Mouse (Mus musculus) kidney, postnatal 0 days (tissue): ENCODE measurements around the gene Adgrl3. TPM values are rescaled to one million over a fixed set of nuclear protein-coding genes. Genes with fewer than 3 reads are reported as not detected.
A peak's percentile ranks its signal among the peaks of the same experiment; 100 is the strongest.

Experiments used
- ATAC-seq: fragments of 200-750 bp; cut with Nextera tagmentation; replicated peaks from 2 replicates; pipeline ENCODE4 v1.8.0; 2017; ENCODE audit warnings: low read depth, moderate number of reproducible peaks, moderate TSS enrichment, moderate library complexity; ENCODE audit not compliant: low FRiP score
- DNase-seq: peaks from one replicate; pipeline ENCODE4 v3.0.0-alpha.2; 2016; ENCODE audit warnings: low spot score
- H3K27ac ChIP-seq: fragments of 300-500 bp; sonication (generic); 2 replicates; pipeline ENCODE4 v1.5.1; 2014; ENCODE audit warnings: mild to moderate bottlenecking
- H3K27me3 ChIP-seq: fragments of 300-500 bp; sonication (generic); 2 replicates; pipeline ENCODE4 v1.6.1; 2014; ENCODE audit warnings: low read length, mixed read lengths; ENCODE audit not compliant: insufficient read depth
- H3K36me3 ChIP-seq: fragments of 300-500 bp; sonication (generic); 2 replicates; pipeline ENCODE4 v1.6.1; 2014; ENCODE audit warnings: low read length, mixed read lengths; ENCODE audit not compliant: insufficient read depth
- H3K4me1 ChIP-seq: fragments of 300-500 bp; sonication (generic); replicated peaks from 2 replicates; pipeline ENCODE4 v1.6.1; 2014; ENCODE audit warnings: antibody characterized with exemption, low read length, mixed read lengths; ENCODE audit not compliant: insufficient read depth
- H3K4me2 ChIP-seq: fragments of 300-500 bp; sonication (generic); 2 replicates; pipeline ENCODE4 v1.6.1; 2014; ENCODE audit warnings: mild to moderate bottlenecking, low read length, moderate library complexity, mixed read lengths
- H3K4me3 ChIP-seq: fragments of 300-500 bp; sonication (generic); replicated peaks from 2 replicates; pipeline ENCODE4 v1.5.1; 2014; ENCODE audit warnings: low read depth, low read length
- H3K9ac ChIP-seq: fragments of 300-500 bp; sonication (generic); 2 replicates; pipeline ENCODE4 v1.6.1; 2014; ENCODE audit warnings: low read depth, low read length
- H3K9me3 ChIP-seq: fragments of 300-500 bp; sonication (generic); replicated peaks from 2 replicates; pipeline ENCODE4 v1.6.1; 2016; ENCODE audit warnings: low read length, inconsistent platforms, mixed read lengths
- CTCF ChIP-seq: IDR thresholded peaks from 2 replicates; pipeline ENCODE4 v1.5.1; 2016; ENCODE audit warnings: antibody characterized with exemption, low read depth, mild to moderate bottlenecking, moderate library complexity
- WGBS: fragments of 180-500 bp; shearing (Covaris S2); extraction: QIAGEN DNeasy Blood & Tissue Kit; methylation state at CpG from one replicate; pipeline ENCODE4 v1.1.7; 2014; 5-methylcytosine and 5-hydroxymethylcytosine counted together
- microRNA-seq: library from miRNA; unstranded; fragments of <30 nt; microRNA quantifications from one replicate; pipeline ENCODE4, GENCODE M21; 2016
- polyA plus RNA-seq: library from polyadenylated mRNA; unstranded; fragments of >200 nt; fragmentation: Nextera tagmentation; extraction: Ambion mirVana; gene quantifications from 2 replicates; pipeline ENCODE4 v1.2.1, GENCODE M21; 2015

The Adgrl3 gene
- polyA plus RNA-seq, 1 experiment from 2014 or later, result 8.8 TPM

DNA sequence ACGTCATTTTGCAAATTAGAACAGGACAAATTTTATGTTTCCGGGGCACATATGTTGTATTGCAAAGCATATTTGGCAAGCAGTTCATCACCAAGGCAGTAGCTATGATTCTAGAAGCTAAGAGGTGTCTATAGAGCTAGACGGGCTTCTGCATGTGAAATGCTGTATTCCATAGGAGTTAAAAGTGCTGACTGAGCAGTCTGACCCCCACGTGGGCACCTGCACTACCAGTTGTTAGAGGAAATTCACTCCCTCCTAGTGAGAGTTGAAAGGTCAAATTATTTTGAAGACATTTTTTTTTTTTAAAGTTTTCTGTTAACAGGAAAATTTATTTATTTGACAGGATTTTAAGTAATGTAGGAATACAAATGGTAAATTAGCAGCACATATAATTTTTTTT lies 776.2 kb downstream of the Adgrl3 start:
- H3K9me3 ChIP-seq, result no peaks in the 10 kb centered on the region
- no peak for TF ChIP-seq CTCF
- H3K9ac ChIP-seq, result no peak overlapping the region
- no peaks in the 10 kb centered on the region for H3K4me1 ChIP-seq
- no peak overlapping the region for H3K4me3 ChIP-seq
- H3K4me2 ChIP-seq, result no peak overlapping the region
- 68% methylated on average over 4 of the region's 4 CpGs for WGBS
- H3K27me3 ChIP-seq, result no peaks in the 10 kb centered on the region
- ATAC-seq, result no peak
- H3K27ac ChIP-seq, result no peak overlapping the region
- DNase-seq, result no peak
- H3K36me3 ChIP-seq, result 0 out of 2 replicates have a peak, but pooled peaks cover 4% of the 10 kb centered on the region

DNA sequence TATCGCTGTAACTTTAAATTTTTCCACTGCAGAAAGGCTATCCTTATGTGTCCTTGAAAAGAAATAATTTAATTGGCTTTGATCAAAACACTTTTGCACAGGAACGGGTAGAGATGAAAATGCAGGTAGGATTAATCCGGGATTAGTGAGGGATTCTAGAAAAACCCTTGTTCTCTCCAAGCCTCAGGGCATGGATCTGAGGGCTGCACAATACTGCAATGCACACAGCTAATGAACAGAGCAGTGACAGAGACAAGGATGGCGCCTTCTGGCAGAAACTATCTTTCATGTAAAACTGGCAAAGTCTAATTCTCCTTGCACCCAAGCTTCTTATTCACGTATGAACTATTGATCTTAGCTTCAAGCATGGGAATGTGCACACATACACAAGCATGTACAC lies 791.0 kb downstream of the Adgrl3 start:
- Histone ChIP-seq H3K4me2 (no peak overlapping the region), H3K4me3 (no peak overlapping the region), H3K9ac (no peak overlapping the region), H3K9me3 (no peaks in the 10 kb centered on the region), H3K27ac (no peak overlapping the region), H3K36me3 (no peaks in the 10 kb centered on the region), H3K27me3 (no peaks in the 10 kb centered on the region), H3K4me1 (no peaks in the 10 kb centered on the region)
- DNase-seq, result no peak
- ATAC-seq, result no peak
- WGBS, result 92% methylated on average over 5 of the region's 5 CpGs
- no peak for TF ChIP-seq CTCF

DNA sequence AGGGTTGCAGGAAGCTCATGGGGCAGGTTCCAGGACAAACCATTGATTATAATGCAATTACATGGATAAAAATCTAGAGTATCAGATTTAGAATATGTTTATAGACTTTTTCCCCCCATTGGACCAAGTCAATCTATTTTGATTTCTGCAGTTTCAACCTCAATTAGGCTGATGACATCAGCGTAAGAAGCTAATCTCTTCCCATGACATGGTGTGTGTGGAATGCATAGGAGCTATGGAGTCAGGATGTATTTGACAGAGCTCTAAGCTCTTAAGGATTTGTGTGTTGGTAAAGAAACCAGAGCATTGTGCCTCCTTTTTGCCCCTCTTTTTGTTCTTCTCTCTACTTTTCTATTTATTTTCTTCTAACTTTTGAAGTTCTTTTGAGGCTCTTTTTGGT lies 812.1 kb downstream of the Adgrl3 start:
- no peaks in the 10 kb centered on the region for H3K36me3 ChIP-seq
- H3K9me3 ChIP-seq, result no peaks in the 10 kb centered on the region
- no peak for DNase-seq
- 94% methylated on average over 1 of the region's 1 CpGs for whole genome bisulfite sequencing
- H3K4me1 ChIP-seq, result no peaks in the 10 kb centered on the region
- no peak overlapping the region for H3K4me2 ChIP-seq
- ATAC-seq, result no peak
- no peak for TF ChIP-seq CTCF
- no peak overlapping the region for H3K27ac ChIP-seq
- H3K9ac ChIP-seq, result no peak overlapping the region
- no peak overlapping the region for H3K4me3 ChIP-seq
- no peaks in the 10 kb centered on the region for H3K27me3 ChIP-seq

DNA sequence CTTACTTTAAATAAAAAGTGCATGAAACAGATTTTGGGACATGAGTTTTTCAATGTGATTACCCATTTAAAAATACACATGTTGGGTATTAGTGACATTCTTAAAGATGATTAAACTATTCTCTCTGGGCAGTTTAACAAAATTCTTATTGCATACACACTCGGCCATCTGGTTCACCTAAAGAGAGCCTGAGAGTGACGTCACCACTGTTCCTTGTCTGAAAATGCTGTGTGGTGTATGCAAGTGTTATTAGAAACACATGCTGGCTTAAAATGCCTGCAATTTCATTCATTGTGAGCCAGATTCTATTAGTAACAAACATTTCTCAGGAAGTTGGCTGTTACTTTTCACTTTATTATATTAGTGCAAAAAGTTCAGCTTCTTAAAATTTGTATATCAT lies 812.7 kb downstream of the Adgrl3 start:
- Histone ChIP-seq H3K9ac (no peak overlapping the region), H3K9me3 (no peaks in the 10 kb centered on the region), H3K27ac (no peak overlapping the region), H3K4me3 (no peak overlapping the region), H3K4me2 (no peak overlapping the region), H3K36me3 (no peaks in the 10 kb centered on the region), H3K27me3 (no peaks in the 10 kb centered on the region), H3K4me1 (no peaks in the 10 kb centered on the region)
- WGBS, result 87% methylated on average over 2 of the region's 2 CpGs
- no peak for TF ChIP-seq CTCF
- DNase-seq (no peak), ATAC-seq (no peak)

DNA sequence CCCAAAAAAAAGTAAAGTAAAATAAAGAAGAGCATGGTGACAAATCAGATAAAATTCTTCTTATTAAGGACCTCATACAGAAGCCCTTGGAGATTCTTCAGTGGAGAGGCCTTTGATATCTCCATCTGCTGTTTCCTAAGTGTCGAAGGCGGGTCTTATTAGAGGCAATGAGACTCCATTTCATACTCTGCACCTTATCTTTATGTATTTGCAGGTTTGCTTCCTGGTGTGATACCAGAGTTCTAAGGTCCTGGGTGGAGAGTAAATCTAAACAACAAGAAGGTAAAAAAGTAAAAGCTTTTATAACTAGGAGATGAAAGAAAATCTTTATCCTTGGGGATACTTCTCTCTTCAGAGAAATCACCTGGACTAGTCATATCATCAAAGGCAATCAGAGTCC lies 817.9 kb downstream of the Adgrl3 start:
- Histone ChIP-seq H3K4me1 (no peaks in the 10 kb centered on the region), H3K36me3 (no peaks in the 10 kb centered on the region), H3K9ac (no peak overlapping the region), H3K27ac (no peak overlapping the region), H3K27me3 (no peaks in the 10 kb centered on the region), H3K4me2 (no peak overlapping the region), H3K4me3 (no peak overlapping the region), H3K9me3 (no peaks in the 10 kb centered on the region)
- no peak for TF ChIP-seq CTCF
- WGBS, result 92% methylated on average over 2 of the region's 2 CpGs
- no peak for ATAC-seq
- DNase-seq, result no peak

DNA sequence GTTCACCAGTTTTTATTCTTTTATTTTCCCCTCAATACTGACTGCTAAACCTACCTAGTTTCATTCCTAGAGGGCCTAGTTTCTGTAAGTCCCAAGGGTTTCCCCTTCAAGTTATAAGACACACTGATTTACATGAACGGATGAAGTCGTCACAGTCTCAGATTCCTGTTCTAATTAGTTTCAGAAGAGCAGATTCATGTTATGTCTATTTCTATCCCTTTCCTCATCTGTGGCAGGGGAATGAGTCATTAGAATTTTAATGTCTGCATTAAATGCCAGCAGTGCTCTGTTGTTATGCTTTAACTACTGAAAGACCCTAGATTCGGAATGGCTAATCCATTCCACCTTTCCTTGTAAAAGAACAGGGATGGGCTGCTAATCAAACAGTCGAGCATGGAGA lies 823.9 kb downstream of the Adgrl3 start:
- no peaks in the 10 kb centered on the region for H3K36me3 ChIP-seq
- H3K27me3 ChIP-seq, result no peaks in the 10 kb centered on the region
- no peak overlapping the region for H3K9ac ChIP-seq
- no peak overlapping the region for H3K4me2 ChIP-seq
- DNase-seq (peak; percentile 8), ATAC-seq (no peak)
- no peak for TF ChIP-seq CTCF
- H3K4me3 ChIP-seq, result no peak overlapping the region
- WGBS, result 27% methylated on average over 4 of the region's 4 CpGs
- no peak overlapping the region for H3K27ac ChIP-seq
- no peaks in the 10 kb centered on the region for H3K4me1 ChIP-seq
- H3K9me3 ChIP-seq, result no peaks in the 10 kb centered on the region

DNA sequence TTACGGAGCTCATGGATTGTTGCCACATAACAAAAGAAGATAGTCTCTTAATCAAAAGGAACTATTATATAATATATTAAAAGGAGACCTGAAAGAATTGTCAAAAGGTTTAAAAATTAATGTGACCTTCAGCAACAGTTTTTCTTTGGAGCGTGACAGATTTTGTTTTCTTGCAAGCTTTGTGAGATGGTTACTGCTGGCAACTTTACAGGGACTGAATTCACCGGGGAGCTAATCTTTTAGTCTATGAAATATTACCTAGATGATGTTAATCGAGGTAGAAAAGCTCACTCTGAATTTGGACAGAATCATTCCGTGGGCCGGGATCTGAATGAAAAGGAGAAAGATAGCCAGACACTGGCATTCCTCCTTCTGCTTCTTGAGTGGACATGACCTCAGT lies 850.4 kb downstream of the Adgrl3 start:
- H3K4me1 ChIP-seq, result no peaks in the 10 kb centered on the region
- ATAC-seq (no peak), DNase-seq (no peak)
- WGBS, result 63% methylated on average over 6 of the region's 6 CpGs
- no peaks in the 10 kb centered on the region for H3K27me3 ChIP-seq
- no peak overlapping the region for H3K4me2 ChIP-seq
- no peaks in the 10 kb centered on the region for H3K36me3 ChIP-seq
- H3K9me3 ChIP-seq, result no peaks in the 10 kb centered on the region
- H3K27ac ChIP-seq, result no peak overlapping the region
- no peak overlapping the region for H3K9ac ChIP-seq
- no peak overlapping the region for H3K4me3 ChIP-seq
- no peak for TF ChIP-seq CTCF

Small RNAs within 50 kb of the gene (microRNA-seq; reads per million reads assigned to microRNA genes)
- not detected for gene Gm22048
